Mouse (Mus musculus) embryonic facial prominence, embryonic 10.5 days (tissue): Measurements from ENCODE around the gene Gm20877. TPM values are rescaled to one million over a fixed set of nuclear protein-coding genes. Genes with fewer than 3 reads are reported as not detected.
"Not testable (repeated sequence)": the region's sequence is repeated elsewhere in the genome, so short reads cannot be mapped to it uniquely, and the experiment has no call there.

ENCODE experiments used
- DNase-seq: peaks from one replicate; pipeline ENCODE4 v3.0.0-alpha.2; 2017; ENCODE audit warnings: low spot score
- H3K27ac ChIP-seq: fragments of 300-500 bp; sonication (generic); replicated peaks from 2 replicates; pipeline ENCODE4 v1.5.1; 2016; ENCODE audit warnings: mild to moderate bottlenecking
- H3K27me3 ChIP-seq: fragments of 300-500 bp; sonication (generic); replicated peaks from 2 replicates; pipeline ENCODE4 v1.6.1; 2016; ENCODE audit warnings: low read depth, mild to moderate bottlenecking; ENCODE audit not compliant: poor library complexity, severe bottlenecking
- H3K36me3 ChIP-seq: fragments of 300-500 bp; sonication (generic); replicated peaks from 2 replicates; pipeline ENCODE4 v1.6.1; 2016; ENCODE audit warnings: mild to moderate bottlenecking, moderate library complexity
- H3K4me1 ChIP-seq: fragments of 300-500 bp; sonication (generic); 2 replicates; pipeline ENCODE4 v1.6.1; 2016
- H3K4me3 ChIP-seq: fragments of 300-500 bp; sonication (generic); 2 replicates; pipeline ENCODE4 v1.5.1; 2016; ENCODE audit warnings: mild to moderate bottlenecking, moderate library complexity
- H3K9me3 ChIP-seq: fragments of 300-500 bp; sonication (generic); 2 replicates; pipeline ENCODE4 v1.6.1; 2016; ENCODE audit warnings: mild to moderate bottlenecking
- WGBS: fragments of 180-500 bp; shearing (Covaris S2); methylation state at CpG from one replicate; pipeline ENCODE4 v1.1.7; 2016; 5-methylcytosine and 5-hydroxymethylcytosine counted together
- polyA plus RNA-seq: library from polyadenylated mRNA; unstranded; fragments of >200 nt; fragmentation: Nextera tagmentation; extraction: Ambion mirVana; gene quantifications from 2 replicates; pipeline ENCODE4 v1.2.1, GENCODE M21; 2016

The Gm20877 gene
- not detected in 2 replicates for polyA plus RNA-seq

DNA sequence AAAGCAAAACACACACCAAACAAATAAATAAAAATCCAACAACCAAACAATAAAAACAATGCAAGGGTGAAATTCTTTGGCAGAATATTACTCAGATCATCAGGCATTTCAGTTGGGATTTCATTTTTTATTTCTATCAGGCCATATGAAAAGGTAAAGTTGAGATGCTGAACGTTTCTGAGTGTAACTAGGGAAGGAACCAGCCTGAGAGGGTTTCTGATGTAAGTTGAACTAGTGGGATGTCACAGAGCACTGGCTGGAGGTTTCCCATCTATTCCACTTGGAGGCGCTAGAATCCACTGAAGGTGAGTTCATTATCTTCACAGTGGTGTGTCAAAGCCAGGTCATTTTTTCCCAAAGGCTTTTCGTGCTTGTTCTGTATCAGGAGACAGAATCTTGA is at the start of gene Gm20877:
TSS of gene Gm20877 (plus strand) at position 301 of the 400 bp plus-strand sequence.
- not testable (repeated sequence) for H3K27ac ChIP-seq
- no CpG with 5 or more reads among the region's 3 CpGs for WGBS

More for the DNA sequence above, at the start of gene Gm20877:
- H3K9me3 ChIP-seq, H3K4me1 ChIP-seq, DNase-seq, H3K36me3 ChIP-seq, H3K4me3 ChIP-seq, H3K27me3 ChIP-seq: not testable (repeated sequence)
